Mouse (Mus musculus): Measurements from ENCODE around the gene Nell2. TPM values are rescaled to one million over a fixed set of nuclear protein-coding genes. Genes with fewer than 3 reads are reported as not detected.

Nell2 gene
- 0.34 and 0.37 TPM in 2 replicates for polyA plus RNA-seq (2012; rRNA removed)

GRCm38 (mm10) chr15:95527948-95528861, at the start of gene Nell2:
Gene Nell2, minus strand, starts transcription at chr15:95528559.

Other genes starting within 250 kb of the Nell2 start
- 0.05 and 0.08 TPM in 2 replicates for gene Dbx2, start 127.4 kb upstream of the Nell2 start, polyA plus RNA-seq (2012; rRNA removed)

Measured in stomach, adult 2 months (tissue).